Mouse (Mus musculus): ENCODE data around the gene 2310009B15Rik. TPM values are rescaled to one million over a fixed set of nuclear protein-coding genes. Genes with fewer than 3 reads are reported as not detected.

Gene 2310009B15Rik
- polyA plus RNA-seq, 1 experiment from 2014 or later, result 74.4 TPM

DNA sequence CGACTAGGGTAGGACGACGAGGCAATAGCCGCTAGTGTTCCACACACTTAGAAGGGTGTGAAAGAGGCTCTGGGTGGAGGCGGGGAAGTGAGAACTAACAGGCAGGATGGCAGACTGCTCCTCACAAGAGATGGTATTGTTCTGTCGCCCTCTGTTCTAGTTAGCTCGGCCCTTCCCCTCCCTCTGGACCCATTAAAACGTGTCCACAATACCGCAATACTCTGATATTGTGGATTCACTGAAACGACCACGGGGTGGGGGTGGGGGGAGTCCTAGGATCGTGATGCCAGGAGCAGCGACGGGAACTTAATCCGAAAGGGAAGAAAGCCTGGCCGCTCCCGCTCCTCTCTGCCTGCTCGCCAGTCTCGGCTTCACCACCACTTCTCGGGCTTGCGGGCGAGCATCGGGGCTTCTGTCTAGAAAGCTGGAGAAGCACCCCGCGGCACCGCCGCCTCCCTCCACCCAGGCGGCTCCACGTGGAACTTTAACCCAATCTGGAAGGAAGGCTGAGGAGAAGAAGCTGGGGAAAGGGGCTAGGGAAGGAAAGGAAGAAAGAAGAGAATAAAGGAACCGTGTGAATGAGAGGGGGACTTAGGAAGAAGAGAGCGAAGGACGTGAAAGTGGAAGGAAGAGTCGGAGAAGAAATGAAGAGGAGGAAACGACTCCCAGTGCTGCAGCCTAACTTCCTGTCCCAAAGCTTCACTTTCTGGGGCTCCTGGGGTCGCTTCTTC lies 13.1 kb downstream of the 2310009B15Rik start:
- DNase-seq (ENCODE audit: low spot score) (peak; percentile 27), ATAC-seq (replicated peaks; ENCODE audit: low FRiP score, low read depth) (no peak)
- no peak for TF ChIP-seq CTCF (IDR thresholded peaks at IDR 0.05; ENCODE audit: low read depth)
- Histone ChIP-seq H3K9me3 (replicated peaks; ENCODE audit: low read length) (no peaks in the 10 kb centered on the region), H3K9ac (ENCODE audit: low read depth, low read length) (no peak overlapping the region), H3K36me3 (ENCODE audit: insufficient read depth, low read length) (no peaks in the 10 kb centered on the region), H3K27me3 (ENCODE audit: insufficient read depth, low read length) (peaks cover 62% of the 10 kb centered on the region), H3K4me3 (replicated peaks; ENCODE audit: low read depth, low read length) (peak overlapping the region; percentile 30), H3K4me1 (replicated peaks; ENCODE audit: insufficient read depth, low read length) (peaks cover 23% of the 10 kb centered on the region; the same call in 1 of the 2 replicates), H3K27ac (no peak overlapping the region), H3K4me2 (ENCODE audit: low read length) (peak overlapping the region; percentile 53)
- 1% methylated on average over 35 of the region's 35 CpGs for WGBS

GRCm38 (mm10) chr1:138842756-138843155 lies 13.9 kb downstream of the 2310009B15Rik start:
- Histone ChIP-seq H3K36me3 (ENCODE audit: insufficient read depth, low read length) (no peaks in the 10 kb centered on the region), H3K27me3 (ENCODE audit: insufficient read depth, low read length) (peaks cover 62% of the 10 kb centered on the region), H3K9me3 (replicated peaks; ENCODE audit: low read length) (no peaks in the 10 kb centered on the region), H3K4me1 (replicated peaks; ENCODE audit: insufficient read depth, low read length) (peaks cover 15% of the 10 kb centered on the region; the same call in 1 of the 2 replicates), H3K9ac (ENCODE audit: low read depth, low read length) (no peak overlapping the region), H3K27ac (no peak overlapping the region), H3K4me2 (ENCODE audit: low read length) (no peak overlapping the region), H3K4me3 (replicated peaks; ENCODE audit: low read depth, low read length) (no peak overlapping the region)
- WGBS, result 3% methylated on average over 10 of the region's 10 CpGs
- ATAC-seq (replicated peaks; ENCODE audit: low FRiP score, low read depth) (no peak), DNase-seq (ENCODE audit: low spot score) (no peak)
- TF ChIP-seq CTCF (IDR thresholded peaks at IDR 0.05; ENCODE audit: low read depth), result no peak

DNA sequence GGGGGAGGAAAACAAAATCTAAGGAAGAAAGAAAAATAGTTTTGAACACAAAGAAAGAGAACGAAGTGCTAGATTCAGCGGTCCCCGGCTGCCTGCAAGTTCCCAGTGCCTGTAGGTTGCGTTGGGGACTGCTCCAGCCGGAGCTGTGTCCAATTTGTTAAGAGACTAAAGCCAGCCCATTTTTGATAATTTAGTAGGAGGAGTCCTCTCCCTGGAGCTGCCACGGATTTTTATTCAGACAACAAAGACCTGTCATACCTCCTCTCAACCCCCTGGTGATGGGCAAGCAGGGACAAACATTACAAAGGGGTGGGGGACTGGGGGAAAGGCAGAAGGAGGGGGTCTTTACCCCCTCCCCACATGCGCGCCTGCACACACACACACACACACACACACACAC lies 14.3 kb downstream of the 2310009B15Rik start:
- DNase-seq (ENCODE audit: low spot score) (peak; percentile 64), ATAC-seq (replicated peaks; ENCODE audit: low FRiP score, low read depth) (no peak)
- peak overlapping the region; percentile 28 for H3K4me3 ChIP-seq (replicated peaks; ENCODE audit: low read depth, low read length)
- no peak for TF ChIP-seq CTCF (IDR thresholded peaks at IDR 0.05; ENCODE audit: low read depth)
- H3K27ac ChIP-seq, result no peak overlapping the region
- no peaks in the 10 kb centered on the region for H3K9me3 ChIP-seq (replicated peaks; ENCODE audit: low read length)
- no peaks in the 10 kb centered on the region for H3K36me3 ChIP-seq (ENCODE audit: insufficient read depth, low read length)
- H3K27me3 ChIP-seq (ENCODE audit: insufficient read depth, low read length), result peaks cover 65% of the 10 kb centered on the region
- under 1% methylated on average over 8 of the region's 8 CpGs for WGBS
- H3K4me2 ChIP-seq (ENCODE audit: low read length), result peak overlapping the region; percentile 47
- no peak overlapping the region for H3K9ac ChIP-seq (ENCODE audit: low read depth, low read length)
- H3K4me1 ChIP-seq (replicated peaks; ENCODE audit: insufficient read depth, low read length), result peaks cover 15% of the 10 kb centered on the region; the same call in 1 of the 2 replicates

GRCm38 (mm10) chr1:138841306-138842095 lies 15.2 kb downstream of the 2310009B15Rik start:
- ATAC-seq (replicated peaks; ENCODE audit: low FRiP score, low read depth) (0 out of 2 replicates have a peak, but pooled peaks have one; percentile 18), DNase-seq (ENCODE audit: low spot score) (peak; percentile 54)
- Histone ChIP-seq H3K4me2 (ENCODE audit: low read length) (peak overlapping the region; percentile 47), H3K4me3 (replicated peaks; ENCODE audit: low read depth, low read length) (peak overlapping the region; percentile 28), H3K27ac (no peak overlapping the region), H3K9ac (ENCODE audit: low read depth, low read length) (no peak overlapping the region), H3K4me1 (replicated peaks; ENCODE audit: insufficient read depth, low read length) (peaks cover 15% of the 10 kb centered on the region; the same call in 1 of the 2 replicates), H3K36me3 (ENCODE audit: insufficient read depth, low read length) (no peaks in the 10 kb centered on the region), H3K27me3 (ENCODE audit: insufficient read depth, low read length) (peaks cover 67% of the 10 kb centered on the region), H3K9me3 (replicated peaks; ENCODE audit: low read length) (no peaks in the 10 kb centered on the region)
- 3% methylated on average over 54 of the region's 54 CpGs for WGBS
- TF ChIP-seq CTCF (IDR thresholded peaks at IDR 0.05; ENCODE audit: low read depth), result no peak

- ATAC-seq (replicated peaks; ENCODE audit: low FRiP score, low read depth), result no peak
- TF ChIP-seq CTCF (IDR thresholded peaks at IDR 0.05; ENCODE audit: low read depth), result no peak
- DNase-seq (ENCODE audit: low spot score), result peak; percentile 42
- Histone ChIP-seq H3K36me3 (ENCODE audit: insufficient read depth, low read length) (no peaks in the 10 kb centered on the region), H3K27me3 (ENCODE audit: insufficient read depth, low read length) (peaks cover 66% of the 10 kb centered on the region), H3K9ac (ENCODE audit: low read depth, low read length) (no peak overlapping the region), H3K4me1 (replicated peaks; ENCODE audit: insufficient read depth, low read length) (peaks cover 15% of the 10 kb centered on the region; the same call in 1 of the 2 replicates), H3K4me2 (ENCODE audit: low read length) (no peak overlapping the region), H3K27ac (no peak overlapping the region), H3K9me3 (replicated peaks; ENCODE audit: low read length) (no peaks in the 10 kb centered on the region), H3K4me3 (replicated peaks; ENCODE audit: low read depth, low read length) (0 out of 2 replicates have a peak overlapping the region, but pooled peaks have one; percentile 28)
- 3% methylated on average over 25 of the region's 25 CpGs for WGBS
These were observed 16.0 kb downstream of the 2310009B15Rik start for GRCm38 (mm10) chr1:138840440-138841305.

Data from kidney, postnatal 0 days (tissue).